Mouse (Mus musculus): ENCODE measurements around the gene Spg21. TPM values are rescaled to one million over a fixed set of nuclear protein-coding genes. Genes with fewer than 3 reads are reported as not detected.

Spg21 gene
- total RNA-seq, 2 experiments from 2014 or later: 29.2 to 34.3 TPM

- DNase-seq: no peak
Measured at GRCm38 (mm10) chr9:65535789-65536469, 75.2 kb downstream of the Spg21 start.

GRCm38 (mm10) chr9:65536491-65536890 is 75.7 kb downstream of the Spg21 start:
- no peak for DNase-seq

Other genes starting within 250 kb of the Spg21 start
- not detected for gene Cilp, start 195.8 kb upstream of the Spg21 start, total RNA-seq (2021)
- 10 to 100 TPM; 31.8 to 32.2 TPM for gene Clpx, start 166.7 kb upstream of the Spg21 start, total RNA-seq (2021)
- gene Pdcd7, start 114.8 kb upstream of the Spg21 start, total RNA-seq (2021): 10 to 100 TPM; 29.1 to 30.9 TPM
- gene Ubap1l, start 99.9 kb upstream of the Spg21 start, total RNA-seq (2021): 1 to 10 TPM; 3.5 to 4.9 TPM
- under 1 TPM; 0.22 to 0.25 TPM for gene Kbtbd13, start 69.3 kb upstream of the Spg21 start, total RNA-seq (2021)
- gene Rasl12, start 62.4 kb upstream of the Spg21 start, total RNA-seq (2021): 1 to 10 TPM; 3.3 to 3.7 TPM
- gene Slc51b, start 38.0 kb upstream of the Spg21 start, total RNA-seq (2021): not detected
- gene Mtfmt, start 25.2 kb upstream of the Spg21 start, total RNA-seq (2021): 10 to 100 TPM; 17.9 to 20.2 TPM
- 1 to 10 TPM; 2.9 to 3.5 TPM for gene Ankdd1a, start 59.2 kb downstream of the Spg21 start, total RNA-seq (2021)
- 10 to 100 TPM in 1 of 2 experiments, 1 to 10 TPM in 1; 9.8 to 10.9 TPM for gene Plekho2, start 119.1 kb downstream of the Spg21 start, total RNA-seq (2021)
- under 1 TPM; 0.12 to 0.25 TPM for gene Pif1, start 126.2 kb downstream of the Spg21 start, total RNA-seq (2021)
- gene Rbpms2, start 168.7 kb downstream of the Spg21 start, total RNA-seq (2021): 1 to 10 TPM; 3.2 to 4.0 TPM
- gene Oaz2, start 207.1 kb downstream of the Spg21 start, total RNA-seq (2021): 100 to 1,000 TPM; 189 to 220 TPM